Mouse (Mus musculus) heart, adult 2 months (tissue): Measurements from ENCODE around the gene Smg9.

ENCODE experiments used
- CTCF ChIP-seq: fragments of 200-600 bp; IDR thresholded peaks from 2 replicates; pipeline ENCODE4 v1.8.1; 2022; ENCODE audit warnings: antibody characterized with exemption, mild to moderate bottlenecking, moderate library complexity
- EP300 ChIP-seq: fragments of 200-500 bp; IDR thresholded peaks from 2 replicates; pipeline ENCODE4 v1.6.1; 2011; ENCODE audit warnings: low read depth, low read length, control low read depth; ENCODE audit not compliant: insufficient read depth
- POLR2A ChIP-seq: fragments of 200-500 bp; IDR thresholded peaks from 2 replicates; pipeline ENCODE4 v1.6.1; 2011; ENCODE audit warnings: mild to moderate bottlenecking, low read depth, low read length, control low read depth; ENCODE audit not compliant: insufficient read depth

GRCm38 (mm10) chr7:24459843-24460242 lies 60.4 kb downstream of the Smg9 start:
- TF ChIP-seq CTCF: no peak
- TF ChIP-seq POLR2A: no peak
- TF ChIP-seq EP300: no peak
